In the genomic region with DNA sequence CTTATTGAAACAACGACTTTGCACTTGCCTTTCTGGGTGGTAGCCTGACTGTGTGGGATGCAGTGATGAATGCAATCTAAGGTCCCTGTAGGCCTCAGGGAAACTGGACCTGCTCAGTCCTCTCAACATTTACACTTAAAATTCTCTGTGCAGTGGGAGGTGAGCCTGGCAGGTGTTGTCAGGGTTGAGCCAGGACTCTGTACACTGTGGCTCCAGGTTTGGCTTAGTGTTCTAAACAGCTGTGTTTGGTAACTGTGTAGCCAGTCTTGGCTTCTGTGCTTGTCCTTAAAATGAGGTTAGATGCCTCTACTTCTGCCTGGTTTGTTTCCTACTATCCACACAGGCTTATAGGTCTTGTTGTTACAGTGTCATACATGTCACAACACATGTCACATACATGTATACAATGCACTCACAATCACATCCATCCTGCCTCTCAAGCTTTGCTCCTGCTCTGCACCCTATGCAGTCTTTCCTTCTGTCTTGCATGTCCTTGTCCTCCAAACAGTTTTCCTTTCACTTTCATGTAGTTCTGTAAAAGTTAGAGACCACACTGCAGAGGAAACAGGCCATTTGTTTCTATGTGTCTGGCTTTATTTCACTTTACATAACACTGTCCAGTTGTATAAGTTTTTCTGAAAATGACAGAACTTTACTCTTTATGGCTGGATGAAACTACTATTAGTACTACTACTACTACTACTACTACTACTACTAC, we compare ENCODE assay signal across 22 mouse cellular contexts.
DNase-seq lines count a peak whose midpoint lies in the region; ATAC-seq and TF ChIP-seq lines count a peak whose summit lies in the region.
"Had no signal": no experiment of that assay in that cellular context is flagged by ENCODE, and none has a peak within 500 bp of the region (broad histone marks: within the 10 kb centered on the region; RNA-seq: fewer than 3 reads in every experiment).

No protein-coding gene starts in this region.

- no peaks in the 10 kb centered on the region for H3K27me3 ChIP-seq in kidney, embryonic 16.5 days (ENCODE audit: insufficient read depth, low read length)
- H3K27me3 ChIP-seq in midbrain, postnatal 0 days (ENCODE audit: insufficient read depth, low read length), result no peaks in the 10 kb centered on the region
- H3K27me3 ChIP-seq: forebrain, embryonic 13.5 days; heart, embryonic 12.5 days; intestine, embryonic 15.5 days; kidney, embryonic 15.5 days; limb, embryonic 13.5 days had no signal

- peak; percentile 34 for DNase-seq in gastrocnemius, adult 18-20 months (ENCODE audit: low spot score)
- DNase-seq in gastrocnemius, postnatal 10 days, result no peak
- DNase-seq in kidney, adult 9 months, result peak; percentile 18
- DNase-seq in skeletal muscle tissue, adult 2 months (ENCODE audit: low read depth, low spot score), result peak; percentile 41
- no peak for DNase-seq in midbrain, postnatal 0 days (ENCODE audit: low spot score)
- DNase-seq: adrenal gland, postnatal 36 days; cerebellum, adult 8-10 months; lung, adult 18-20 months; right cerebral cortex, postnatal 25 days; thymus, postnatal 14 days had no signal

- H3K9ac ChIP-seq in kidney, embryonic 16.5 days (replicated peaks; ENCODE audit: low read length), result no peak overlapping the region
- H3K9ac ChIP-seq in midbrain, postnatal 0 days (replicated peaks; ENCODE audit: low read length, poor library complexity, severe bottlenecking), result no peak overlapping the region
- H3K9ac ChIP-seq: forebrain, embryonic 13.5 days; heart, embryonic 12.5 days; hindbrain, embryonic 14.5 days; intestine, embryonic 15.5 days; kidney, embryonic 15.5 days; limb, embryonic 13.5 days had no signal

- H3K36me3 ChIP-seq in kidney, embryonic 16.5 days (ENCODE audit: insufficient read depth, low read length), result no peaks in the 10 kb centered on the region
- H3K36me3 ChIP-seq in midbrain, postnatal 0 days (ENCODE audit: insufficient read depth, low read length), result no peaks in the 10 kb centered on the region
- H3K36me3 ChIP-seq: embryonic facial prominence, embryonic 10.5 days; G1E; heart, embryonic 12.5 days; intestine, embryonic 15.5 days; kidney, embryonic 15.5 days; limb, embryonic 13.5 days; midbrain, embryonic 10.5 days had no signal

- H3K4me3 ChIP-seq in kidney, embryonic 16.5 days (ENCODE audit: low read length), result no peak overlapping the region
- H3K4me3 ChIP-seq in midbrain, postnatal 0 days (ENCODE audit: low read depth, low read length), result no peak overlapping the region
- H3K4me3 ChIP-seq: embryonic facial prominence, embryonic 10.5 days; forebrain, embryonic 13.5 days; heart, embryonic 12.5 days; intestine, embryonic 15.5 days; kidney, embryonic 15.5 days; limb, embryonic 13.5 days; midbrain, embryonic 10.5 days had no signal

- peaks cover 11% of the 10 kb centered on the region for H3K4me1 ChIP-seq in kidney, embryonic 16.5 days (ENCODE audit: insufficient read depth, low read length)
- H3K4me1 ChIP-seq in midbrain, postnatal 0 days (ENCODE audit: insufficient read depth, low read length), result no peaks in the 10 kb centered on the region
- H3K4me1 ChIP-seq: intestine, embryonic 15.5 days had no signal

- TF ChIP-seq CTCF in midbrain, postnatal 0 days (IDR thresholded peaks at IDR 0.05), result no peak

- H3K4me2 ChIP-seq in kidney, embryonic 16.5 days (replicated peaks; ENCODE audit: low read depth, low read length), result no peak overlapping the region
- no peak overlapping the region for H3K4me2 ChIP-seq in midbrain, postnatal 0 days (ENCODE audit: low read depth, low read length, poor library complexity, severe bottlenecking)
- H3K4me2 ChIP-seq: forebrain, embryonic 13.5 days; heart, embryonic 12.5 days; hindbrain, embryonic 14.5 days; intestine, embryonic 15.5 days; kidney, embryonic 15.5 days; limb, embryonic 13.5 days had no signal

- 84% methylated on average over 1 of the region's 1 CpGs for WGBS in kidney, embryonic 16.5 days
- WGBS in midbrain, postnatal 0 days, result 94% methylated on average over 1 of the region's 1 CpGs

- H3K9me3 ChIP-seq in kidney, embryonic 16.5 days (ENCODE audit: low read length), result no peaks in the 10 kb centered on the region
- no peaks in the 10 kb centered on the region for H3K9me3 ChIP-seq in midbrain, postnatal 0 days (ENCODE audit: low read length)
- H3K9me3 ChIP-seq: embryonic facial prominence, embryonic 10.5 days; forebrain, embryonic 13.5 days; G1E; heart, embryonic 12.5 days; intestine, embryonic 15.5 days; kidney, embryonic 15.5 days; limb, embryonic 13.5 days; midbrain, embryonic 10.5 days had no signal

- no peak for ATAC-seq in kidney, embryonic 16.5 days (ENCODE audit: low FRiP score, low TSS enrichment)
- 0 out of 2 replicates have a peak, but pooled peaks have one; percentile 42 for ATAC-seq in common myeloid progenitor, adult 5-6 weeks (replicated peaks; ENCODE audit: low read depth, poor library complexity, severe bottlenecking)
- ATAC-seq in midbrain, postnatal 0 days (ENCODE audit: low FRiP score), result no peak
- ATAC-seq: CD4-positive, CD25-positive, alpha-beta regulatory T cell, adult 4 months; forebrain, embryonic 13.5 days; intestine, embryonic 15.5 days had no signal

- no peak overlapping the region for H3K27ac ChIP-seq in kidney, embryonic 16.5 days (ENCODE audit: low read length)
- H3K27ac ChIP-seq in midbrain, postnatal 0 days (ENCODE audit: low read depth, low read length), result no peak overlapping the region
- H3K27ac ChIP-seq: embryonic facial prominence, embryonic 10.5 days; forebrain, embryonic 13.5 days; hindbrain, embryonic 14.5 days; intestine, embryonic 15.5 days; kidney, embryonic 15.5 days; limb, embryonic 13.5 days; midbrain, embryonic 10.5 days had no signal

Comparison
In these comparisons a context has a peak if more than half of its experiments do, and no peak if none do; other contexts are left out.
1. DNase-seq: peak in gastrocnemius, adult 18-20 months (single experiment), kidney, adult 9 months (single experiment) and skeletal muscle tissue, adult 2 months (single experiment); none in gastrocnemius, postnatal 10 days (single experiment) and midbrain, postnatal 0 days (single experiment).